Mouse (Mus musculus) testis, postnatal 14 days (tissue): ENCODE data around the gene Mageb4.
"Not testable (repeated sequence)": the region's sequence is repeated elsewhere in the genome, so short reads cannot be mapped to it uniquely, and the experiment has no call there.

Experiments
- DNase-seq: peaks from one replicate; pipeline ENCODE4 v3.0.0; 2021; ENCODE audit warnings: low spot score

Gene Mageb4

GRCm38 (mm10) chrX:86304993-86305392 is at the start of gene Mageb4:
Gene Mageb4 (minus strand): TSS chrX:86305093.
- DNase-seq: not testable (repeated sequence)

GRCm38 (mm10) chrX:86284597-86284996 is 20.3 kb downstream of the Mageb4 start:
- DNase-seq: not testable (repeated sequence)

GRCm38 (mm10) chrX:86245950-86246349 is 58.9 kb downstream of the Mageb4 start:
- not testable (repeated sequence) for DNase-seq

GRCm38 (mm10) chrX:86237246-86237645 is 67.6 kb downstream of the Mageb4 start:
- no peak for DNase-seq
